Mouse (Mus musculus) Muller cell, postnatal 12 days (primary cell): Measurements from ENCODE around the gene Atp6v1f.
A peak's percentile ranks its signal among the peaks of the same experiment; 100 is the strongest.

ENCODE experiments used
- DNase-seq: peaks from one replicate; pipeline ENCODE4 v3.0.0-alpha.2; 2015; ENCODE audit errors: inconsistent ontology term

Gene Atp6v1f

GRCm38 (mm10) chr6:29461502-29461901 is 6.0 kb upstream of the Atp6v1f start:
- no peak for DNase-seq

- DNase-seq, result no peak
These were observed 4.1 kb upstream of the Atp6v1f start for GRCm38 (mm10) chr6:29463388-29463787.

GRCm38 (mm10) chr6:29468851-29469250 is 1.3 kb downstream of the Atp6v1f start:
- no peak for DNase-seq

- DNase-seq, result no peak
These were observed 3.6 kb downstream of the Atp6v1f start, which contains the start of gene Atp6v1fnb for GRCm38 (mm10) chr6:29471137-29471536. Atp6v1fnb (plus strand) TSS chr6:29471437.

- DNase-seq, result peak; percentile 96
These were observed 6.6 kb downstream of the Atp6v1f start for GRCm38 (mm10) chr6:29473941-29474691.

- DNase-seq, result no peak
These were observed 7.2 kb downstream of the Atp6v1f start for GRCm38 (mm10) chr6:29474736-29475135.

GRCm38 (mm10) chr6:29482691-29483090 is 15.2 kb downstream of the Atp6v1f start:
- no peak for DNase-seq

- peak; percentile 70 for DNase-seq
These were observed 17.4 kb downstream of the Atp6v1f start for GRCm38 (mm10) chr6:29484716-29485559.

GRCm38 (mm10) chr6:29485951-29486350 is 18.4 kb downstream of the Atp6v1f start:
- DNase-seq, result no peak

- DNase-seq, result no peak
These were observed 26.6 kb downstream of the Atp6v1f start for GRCm38 (mm10) chr6:29494101-29494500.

- no peak for DNase-seq
These were observed 28.8 kb downstream of the Atp6v1f start for GRCm38 (mm10) chr6:29496270-29496669.

- no peak for DNase-seq
These were observed 30.3 kb downstream of the Atp6v1f start for GRCm38 (mm10) chr6:29497791-29498190.

- DNase-seq, result no peak
These were observed 32.7 kb downstream of the Atp6v1f start for GRCm38 (mm10) chr6:29500177-29500576.

GRCm38 (mm10) chr6:29500810-29501209 is 33.3 kb downstream of the Atp6v1f start:
- DNase-seq, result no peak

GRCm38 (mm10) chr6:29501599-29501998 is 34.1 kb downstream of the Atp6v1f start:
- no peak for DNase-seq

GRCm38 (mm10) chr6:29505493-29505892 is 38.0 kb downstream of the Atp6v1f start:
- DNase-seq, result no peak

GRCm38 (mm10) chr6:29506834-29507233 is 39.3 kb downstream of the Atp6v1f start:
- DNase-seq, result no peak

GRCm38 (mm10) chr6:29507447-29508309 is 40.2 kb downstream of the Atp6v1f start, which contains the start of gene Kcp:
Kcp (minus strand) TSS chr6:29507952.
- peak; percentile 28 for DNase-seq

GRCm38 (mm10) chr6:29509086-29509485 is 41.6 kb downstream of the Atp6v1f start:
- DNase-seq, result no peak

GRCm38 (mm10) chr6:29513284-29513683 is 45.8 kb downstream of the Atp6v1f start:
- DNase-seq, result peak; percentile 24

- peak; percentile 61 for DNase-seq
These were observed 49.6 kb downstream of the Atp6v1f start for GRCm38 (mm10) chr6:29517139-29517538.
